Mouse (Mus musculus) brain, adult 10 weeks (tissue): ENCODE measurements around the gene Lrrc42. TPM values are rescaled to one million over a fixed set of nuclear protein-coding genes. Genes with fewer than 3 reads are reported as not detected.

Source experiments
- polyA plus RNA-seq: library from polyadenylated mRNA; stranded (reverse); fragments of 350-450 nt; fragmentation: Illumina TruSeq; extraction: RNeasy Lipid Tissue Mini Kit (QIAGEN cat#74804); gene quantifications from one replicate; pipeline ENCODE4 v1.2.3, GENCODE M21; 2015; ENCODE audit warnings: low read depth, low replicate concordance

Lrrc42 gene
- polyA plus RNA-seq, result 28.3 TPM

GRCm38 (mm10) chr4:107253125-107254091, at the start of gene Lrrc42, which contains the start of gene Hspb11:
Lrrc42 (minus strand) TSS chr4:107253532.
Hspb11 (plus strand) TSS chr4:107253593.

DNA sequence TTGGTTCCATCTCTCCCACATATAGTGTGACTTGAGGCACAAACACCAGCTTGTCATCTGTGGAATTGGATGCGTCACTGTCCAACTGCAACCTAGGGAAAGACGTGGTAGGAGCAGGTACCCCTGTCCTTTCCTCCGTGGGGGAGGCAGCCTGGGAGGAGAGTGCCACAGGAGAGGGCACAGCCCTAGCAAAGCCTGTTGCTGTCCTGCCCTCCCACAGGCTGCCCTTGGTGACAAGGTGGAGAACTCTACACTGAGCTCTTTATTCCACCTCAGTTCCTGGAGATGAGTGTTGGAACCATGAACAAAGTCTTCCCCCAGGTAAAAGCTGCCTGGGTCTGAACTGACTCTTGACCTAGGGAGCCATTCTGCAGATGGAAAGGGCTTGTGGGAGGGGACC, 44.5 kb downstream of the Lrrc42 start, which contains the start of gene Ldlrad1:
TSS of gene Ldlrad1 (plus strand) at position 301 of the 400 bp plus-strand sequence.

Other genes starting within 250 kb of the Lrrc42 start
- gene Mrpl37, start 186.7 kb downstream of the Lrrc42 start, polyA plus RNA-seq, result 68.4 TPM
- gene Cyb5rl, start 186.5 kb downstream of the Lrrc42 start, polyA plus RNA-seq, result 6.5 TPM
- not detected for gene Cdcp2, start 156.6 kb downstream of the Lrrc42 start, polyA plus RNA-seq
- 349 TPM for gene Tmem59, start 75.1 kb downstream of the Lrrc42 start, polyA plus RNA-seq
- 17.0 TPM for gene Tceanc2, start 74.4 kb downstream of the Lrrc42 start, polyA plus RNA-seq
- gene Ldlrad1, start 44.4 kb downstream of the Lrrc42 start, polyA plus RNA-seq, result not detected
- 34.7 TPM for gene Hspb11, start 61 bp upstream of the Lrrc42 start, polyA plus RNA-seq
- gene Dio1, start 53.6 kb upstream of the Lrrc42 start, polyA plus RNA-seq, result not detected
- 61.8 TPM for gene Yipf1, start 60.8 kb upstream of the Lrrc42 start, polyA plus RNA-seq
- 8.6 TPM for gene Ndc1, start 114.3 kb upstream of the Lrrc42 start, polyA plus RNA-seq
- 0.31 TPM for gene Glis1, start 181.1 kb upstream of the Lrrc42 start, polyA plus RNA-seq